Mouse (Mus musculus): ENCODE measurements around the gene Ly6g. TPM values are rescaled to one million over a fixed set of nuclear protein-coding genes. Genes with fewer than 3 reads are reported as not detected.
"Not testable (repeated sequence)": the region's sequence is repeated elsewhere in the genome, so short reads cannot be mapped to it uniquely, and the experiment has no call there.

Gene Ly6g
- not detected in 2 replicates for polyA plus RNA-seq (2016; fragmentation: Nextera tagmentation; extraction: Ambion mirVana)

DNA sequence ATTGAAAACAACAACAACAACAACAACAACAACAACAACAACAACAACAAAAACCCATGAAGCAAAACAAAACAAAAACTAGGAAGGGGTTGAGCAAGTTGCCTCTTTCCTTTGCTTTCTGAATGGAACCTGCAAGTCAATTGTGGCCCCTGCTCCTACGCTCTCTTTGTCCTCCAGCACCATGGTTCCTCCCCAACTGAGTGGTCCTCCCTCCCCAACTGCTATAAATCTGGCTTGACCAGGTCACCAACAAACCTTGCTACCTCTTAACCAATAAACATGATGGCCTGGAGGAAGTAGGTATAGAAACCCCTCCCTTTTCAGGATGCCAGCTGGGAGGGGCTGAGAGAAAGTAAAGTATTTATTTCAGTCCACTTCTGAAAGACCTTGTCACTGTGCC, at the start of gene Ly6g:
Ly6g (plus strand) TSS at position 301 of the 400 bp plus-strand sequence.
- ATAC-seq (ENCODE audit: low FRiP score, low read depth) = no peak
- no peak within 1 kb of the TSS for H3K27ac ChIP-seq

DNA sequence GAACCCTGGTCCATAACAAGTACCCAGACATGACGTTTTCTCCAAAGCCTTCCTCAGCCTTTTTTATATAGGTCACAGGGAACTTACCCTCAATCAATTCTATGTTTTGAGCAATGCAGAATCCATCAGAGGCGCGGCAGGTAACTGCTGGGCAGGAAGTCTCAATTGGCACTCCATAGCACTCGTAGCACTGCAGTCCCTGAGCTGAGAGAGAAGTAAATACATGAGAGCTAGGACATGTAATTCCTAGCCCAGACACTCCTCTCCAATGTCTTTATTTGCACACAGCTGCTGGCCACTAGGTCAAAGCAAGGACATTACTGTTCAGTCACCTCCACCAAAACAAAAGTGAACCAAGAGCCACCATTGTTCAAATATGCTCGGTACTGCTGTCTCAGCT, 44.6 kb upstream of the Ly6g start:
- H3K36me3 ChIP-seq; H3K9ac ChIP-seq; ATAC-seq (ENCODE audit: low FRiP score, low read depth); H3K4me1 ChIP-seq; H3K9me3 ChIP-seq; H3K4me3 ChIP-seq; H3K27me3 ChIP-seq (replicated peaks); H3K27ac ChIP-seq; H3K4me2 ChIP-seq (replicated peaks): not testable (repeated sequence)
- WGBS = 84% methylated on average over 2 of the region's 5 CpGs

More for the DNA sequence above, at the start of gene Ly6g:
- H3K4me3 ChIP-seq = no peak within 1 kb of the TSS
- no peaks in the 10 kb centered on the region for H3K9me3 ChIP-seq
- no peak within 1 kb of the TSS for H3K9ac ChIP-seq
- H3K4me2 ChIP-seq (replicated peaks) = no peak within 1 kb of the TSS
- WGBS = 83% methylated on average over 1 of the region's 1 CpGs
- H3K4me1 ChIP-seq = no peaks in the 10 kb centered on the region
- H3K27me3 ChIP-seq (replicated peaks) = no peaks in the 10 kb centered on the region
- H3K36me3 ChIP-seq = no peaks in the 10 kb centered on the region

DNA sequence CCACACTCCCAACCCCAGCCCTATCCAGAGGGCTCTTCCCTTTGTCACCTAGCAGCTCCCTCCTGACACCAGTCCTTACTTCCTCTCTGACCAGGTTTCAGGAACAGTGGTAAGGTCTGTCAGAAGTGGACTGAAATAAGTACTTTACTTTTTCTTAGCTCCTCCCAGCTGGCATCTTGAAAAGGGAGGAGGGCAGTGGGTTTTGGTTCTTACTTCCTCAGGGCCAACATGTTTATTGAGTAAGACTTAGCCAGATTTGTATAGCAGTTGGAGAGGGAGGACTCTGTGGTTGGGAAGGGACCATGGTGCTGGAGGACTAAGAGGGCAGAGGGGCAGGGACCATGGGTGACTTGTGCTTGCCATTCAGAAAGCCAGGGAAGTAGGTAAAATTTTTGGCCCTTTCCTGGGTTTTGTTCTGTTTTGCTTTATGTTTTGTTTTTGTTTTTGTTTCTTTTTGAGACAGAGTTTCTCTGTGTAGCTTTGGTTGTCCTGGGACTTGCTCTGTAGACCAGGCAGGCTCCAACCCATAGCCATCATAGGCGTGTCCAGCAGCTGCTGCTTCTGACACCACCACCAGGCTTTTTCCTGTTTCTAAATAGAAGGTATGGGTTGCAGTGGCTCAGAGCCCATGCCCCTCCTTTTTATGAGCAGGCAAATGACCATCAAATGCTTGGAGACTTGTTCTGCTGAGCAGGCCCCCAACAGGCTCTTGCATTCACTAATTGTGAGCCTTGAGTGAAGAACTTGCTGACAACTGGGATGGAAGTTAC, 43.0 kb upstream of the Ly6g start, which contains the start of gene Ly6c2:
Ly6c2 (minus strand) TSS at position 110 of the 770 bp plus-strand sequence.
- not testable (repeated sequence) for H3K9ac ChIP-seq; H3K36me3 ChIP-seq; H3K4me2 ChIP-seq (replicated peaks); H3K27me3 ChIP-seq (replicated peaks); H3K4me1 ChIP-seq; H3K27ac ChIP-seq; H3K4me3 ChIP-seq; ATAC-seq (ENCODE audit: low FRiP score, low read depth); H3K9me3 ChIP-seq
- WGBS = 56% methylated on average over 1 of the region's 1 CpGs

DNA sequence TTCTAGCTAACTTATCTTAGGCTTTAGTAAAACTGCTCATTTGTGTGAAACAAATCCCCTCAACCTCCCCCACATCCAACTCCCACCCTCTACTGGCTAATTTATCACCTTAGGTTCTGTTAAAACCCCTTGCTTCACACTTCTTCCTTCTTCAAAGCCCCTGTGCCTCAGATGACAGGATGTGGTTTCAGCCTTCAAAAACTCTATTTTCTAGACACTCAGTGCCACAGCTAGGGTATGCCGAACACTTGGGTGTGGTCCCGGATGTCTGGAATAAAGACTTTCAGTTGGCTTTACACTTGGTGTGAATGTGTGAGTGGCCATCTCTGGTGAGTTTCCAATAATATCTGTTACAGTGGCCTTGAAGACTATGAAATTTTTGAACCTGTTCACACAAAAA, 38.5 kb upstream of the Ly6g start:
- no peaks in the 10 kb centered on the region for H3K36me3 ChIP-seq
- ATAC-seq (ENCODE audit: low FRiP score, low read depth) = no peak
- no peak overlapping the region for H3K4me3 ChIP-seq
- no peak overlapping the region for H3K27ac ChIP-seq
- no peaks in the 10 kb centered on the region for H3K27me3 ChIP-seq (replicated peaks)
- H3K4me1 ChIP-seq = no peaks in the 10 kb centered on the region
- H3K9ac ChIP-seq = no peak overlapping the region
- H3K4me2 ChIP-seq (replicated peaks) = no peak overlapping the region
- H3K9me3 ChIP-seq = no peaks in the 10 kb centered on the region
- 79% methylated on average over 2 of the region's 2 CpGs for WGBS

DNA sequence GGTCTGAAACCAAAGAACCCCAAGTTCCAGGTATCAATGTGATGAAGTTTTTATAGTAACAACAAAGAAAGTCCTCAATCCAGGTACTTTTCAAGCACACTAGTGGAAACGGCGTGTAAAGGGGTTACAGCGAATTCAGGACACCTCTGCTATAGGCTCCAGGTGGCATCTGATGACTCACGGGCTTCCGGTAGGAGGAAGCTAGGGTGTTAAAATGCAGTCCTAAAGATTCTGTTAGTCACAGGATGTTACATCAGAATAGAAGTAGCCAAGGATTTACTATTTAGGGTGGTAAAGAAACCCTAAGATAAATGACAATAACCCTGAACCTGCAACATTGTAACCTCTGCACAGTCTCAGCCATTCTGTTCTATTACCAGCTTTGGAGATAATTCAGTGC, 37.6 kb upstream of the Ly6g start:
- H3K4me3 ChIP-seq; H3K36me3 ChIP-seq; H3K27ac ChIP-seq; H3K9ac ChIP-seq; H3K4me1 ChIP-seq; H3K4me2 ChIP-seq (replicated peaks); ATAC-seq (ENCODE audit: low FRiP score, low read depth); H3K9me3 ChIP-seq; H3K27me3 ChIP-seq (replicated peaks): not testable (repeated sequence)
- 91% methylated on average over 5 of the region's 5 CpGs for WGBS

DNA sequence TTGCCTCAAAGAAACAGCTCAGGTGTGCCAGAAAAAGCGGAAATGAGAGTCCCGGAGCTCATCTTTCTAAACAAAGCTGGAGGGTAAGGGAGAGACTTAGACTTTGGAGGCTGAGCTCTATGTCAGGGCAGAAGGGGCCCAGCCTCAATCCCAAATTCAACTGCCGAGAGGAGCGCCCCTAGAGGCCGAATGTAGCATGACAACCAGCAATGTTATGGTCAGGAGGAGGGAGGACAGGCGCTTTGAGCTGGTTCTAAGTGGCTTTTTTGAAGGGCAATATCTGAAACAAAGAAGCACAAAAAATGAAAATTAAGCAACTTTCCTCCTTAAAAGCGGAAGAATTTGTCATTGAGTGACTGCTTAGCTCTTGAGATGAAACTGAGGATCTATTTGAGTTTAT, 36.3 kb upstream of the Ly6g start:
- H3K36me3 ChIP-seq; H3K4me2 ChIP-seq (replicated peaks); H3K27me3 ChIP-seq (replicated peaks); H3K27ac ChIP-seq; H3K4me1 ChIP-seq; ATAC-seq (ENCODE audit: low FRiP score, low read depth); H3K9me3 ChIP-seq; H3K4me3 ChIP-seq; H3K9ac ChIP-seq: not testable (repeated sequence)
- WGBS = 24% methylated on average over 6 of the region's 7 CpGs

DNA sequence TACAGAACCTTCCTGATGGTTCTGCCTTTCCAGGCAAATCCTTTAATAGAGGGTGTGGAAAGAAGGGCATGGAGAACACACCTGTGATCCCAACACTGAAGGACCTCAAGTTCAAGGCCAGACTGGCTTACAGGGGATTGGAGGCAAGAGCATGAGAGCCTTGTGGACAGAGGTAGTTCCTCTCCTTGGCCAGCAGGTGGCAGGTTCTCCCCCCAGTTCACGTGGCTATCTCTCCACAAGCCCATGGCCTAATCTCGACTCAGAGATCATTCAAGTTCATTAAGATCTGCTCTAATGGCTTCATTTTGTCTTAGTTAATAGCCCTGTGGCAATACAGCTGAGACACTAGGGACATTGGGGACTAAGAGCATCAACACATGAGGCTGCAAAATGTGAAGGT, 35.0 kb upstream of the Ly6g start:
- 19% methylated on average over 2 of the region's 2 CpGs for WGBS
- no peak overlapping the region for H3K4me3 ChIP-seq
- H3K27ac ChIP-seq = no peak overlapping the region
- no peak overlapping the region for H3K4me2 ChIP-seq (replicated peaks)
- no peak for ATAC-seq (ENCODE audit: low FRiP score, low read depth)
- H3K9me3 ChIP-seq = no peaks in the 10 kb centered on the region
- H3K9ac ChIP-seq = no peak overlapping the region
- H3K27me3 ChIP-seq (replicated peaks) = no peaks in the 10 kb centered on the region
- no peaks in the 10 kb centered on the region for H3K36me3 ChIP-seq
- no peaks in the 10 kb centered on the region for H3K4me1 ChIP-seq

DNA sequence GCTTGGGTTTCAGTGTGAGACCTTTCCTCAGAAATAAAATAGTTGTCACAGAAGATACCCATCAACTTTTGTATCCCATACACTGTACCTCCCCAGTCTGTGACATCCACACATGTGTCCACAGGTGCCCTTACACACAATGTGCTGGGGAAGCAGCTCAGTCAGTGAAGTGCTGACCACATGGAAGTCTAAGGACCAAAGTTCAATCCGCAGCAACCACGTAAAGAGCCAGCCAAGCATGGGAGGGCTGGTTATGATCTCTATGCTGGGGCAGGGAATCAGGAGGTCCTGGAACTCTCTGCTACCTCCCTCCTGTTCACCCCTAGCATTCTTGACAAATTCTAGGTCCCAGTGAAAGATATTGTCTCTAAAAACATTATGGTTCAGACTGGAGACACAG, 22.7 kb upstream of the Ly6g start:
- not testable (repeated sequence) for H3K4me2 ChIP-seq (replicated peaks); H3K27ac ChIP-seq; H3K4me3 ChIP-seq; H3K4me1 ChIP-seq; H3K36me3 ChIP-seq; ATAC-seq (ENCODE audit: low FRiP score, low read depth); H3K9ac ChIP-seq; H3K27me3 ChIP-seq (replicated peaks); H3K9me3 ChIP-seq
- 91% methylated on average over 2 of the region's 2 CpGs for WGBS

DNA sequence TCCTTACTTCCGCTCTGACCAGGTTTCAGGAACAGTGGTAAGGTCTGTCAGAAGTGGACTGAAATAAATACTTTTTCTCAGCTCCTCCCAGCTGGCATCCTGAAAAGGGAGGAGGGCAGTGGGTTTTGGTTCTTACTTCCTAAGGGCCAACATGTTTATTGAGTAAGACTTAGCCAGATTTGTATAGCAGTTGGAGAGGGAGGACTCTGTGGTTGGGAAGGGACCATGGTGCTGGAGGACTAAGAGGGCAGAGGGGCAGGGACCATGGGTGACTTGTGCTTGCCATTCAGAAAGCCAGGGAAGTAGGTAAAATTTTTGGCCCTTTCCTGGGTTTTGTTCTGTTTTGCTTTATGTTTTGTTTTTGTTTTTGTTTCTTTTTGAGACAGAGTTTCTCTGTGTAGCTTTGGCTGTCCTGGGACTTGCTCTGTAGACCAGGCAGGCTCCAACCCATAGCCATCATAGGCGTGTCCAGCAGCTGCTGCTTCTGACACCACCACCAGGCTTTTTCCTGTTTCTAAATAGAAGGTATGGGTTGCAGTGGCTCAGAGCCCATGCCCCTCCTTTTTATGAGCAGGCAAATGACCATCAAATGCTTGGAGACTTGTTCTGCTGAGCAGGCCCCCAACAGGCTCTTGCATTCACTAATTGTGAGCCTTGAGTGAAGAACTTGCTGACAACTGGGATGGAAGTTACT, 19.8 kb upstream of the Ly6g start:
- not testable (repeated sequence) for H3K27ac ChIP-seq; H3K27me3 ChIP-seq (replicated peaks); H3K36me3 ChIP-seq; H3K4me1 ChIP-seq; H3K9me3 ChIP-seq; ATAC-seq (ENCODE audit: low FRiP score, low read depth); H3K4me2 ChIP-seq (replicated peaks); H3K4me3 ChIP-seq; H3K9ac ChIP-seq
- WGBS = 69% methylated on average over 2 of the region's 2 CpGs

DNA sequence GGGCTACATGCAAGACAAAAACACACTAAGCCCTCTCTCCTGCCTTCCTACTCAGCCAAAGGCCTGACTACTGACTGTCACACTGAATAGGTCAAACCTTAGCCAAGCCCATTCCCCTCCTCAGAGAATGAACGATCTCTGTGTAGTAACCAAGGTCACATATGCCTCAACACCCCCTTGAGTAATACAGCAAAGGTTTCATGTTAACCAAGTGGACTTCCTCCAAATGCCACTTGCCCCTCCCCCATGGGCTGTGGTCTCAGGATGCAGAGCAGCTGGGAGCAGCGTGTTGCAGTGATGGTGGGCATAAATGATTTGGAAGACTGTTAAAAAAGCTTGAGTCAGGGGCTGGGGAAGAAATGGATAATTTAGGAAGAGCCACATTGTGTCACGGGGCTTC, 17.3 kb upstream of the Ly6g start:
- not testable (repeated sequence) for H3K9ac ChIP-seq; H3K4me2 ChIP-seq (replicated peaks); H3K36me3 ChIP-seq; H3K4me1 ChIP-seq; H3K27ac ChIP-seq; H3K9me3 ChIP-seq; H3K27me3 ChIP-seq (replicated peaks); H3K4me3 ChIP-seq; ATAC-seq (ENCODE audit: low FRiP score, low read depth)
- 74% methylated on average over 3 of the region's 3 CpGs for WGBS

DNA sequence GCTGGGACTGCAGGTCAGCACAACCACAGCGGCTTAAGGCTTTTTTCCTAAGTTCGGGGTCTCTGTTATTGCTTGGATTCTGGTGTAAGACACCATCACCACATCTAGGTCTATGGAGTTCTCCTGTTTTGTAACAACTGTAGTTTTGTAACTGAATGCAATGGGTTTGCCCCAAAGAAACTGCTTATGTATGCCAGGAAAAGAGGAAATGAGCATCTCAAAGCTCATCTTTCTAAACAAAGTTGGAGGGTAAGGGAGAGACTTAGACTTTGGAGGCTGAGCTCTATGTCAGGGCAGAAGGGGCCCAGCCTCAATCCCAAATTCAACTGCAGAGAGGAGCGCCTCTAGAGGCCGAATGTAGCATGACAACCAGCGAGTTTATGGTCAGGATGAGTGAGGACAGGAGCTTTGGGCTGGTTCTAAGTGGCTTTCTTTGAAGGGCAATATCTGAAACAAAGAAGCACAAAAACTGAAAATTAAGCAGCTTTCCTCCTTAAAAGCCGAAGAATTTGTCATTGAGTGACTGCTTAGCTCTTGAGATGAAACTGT, 13.2 kb upstream of the Ly6g start:
- H3K9me3 ChIP-seq; H3K4me1 ChIP-seq; ATAC-seq (ENCODE audit: low FRiP score, low read depth); H3K27me3 ChIP-seq (replicated peaks); H3K4me3 ChIP-seq; H3K9ac ChIP-seq; H3K27ac ChIP-seq; H3K4me2 ChIP-seq (replicated peaks); H3K36me3 ChIP-seq: not testable (repeated sequence)
- WGBS = 47% methylated on average over 6 of the region's 6 CpGs

DNA sequence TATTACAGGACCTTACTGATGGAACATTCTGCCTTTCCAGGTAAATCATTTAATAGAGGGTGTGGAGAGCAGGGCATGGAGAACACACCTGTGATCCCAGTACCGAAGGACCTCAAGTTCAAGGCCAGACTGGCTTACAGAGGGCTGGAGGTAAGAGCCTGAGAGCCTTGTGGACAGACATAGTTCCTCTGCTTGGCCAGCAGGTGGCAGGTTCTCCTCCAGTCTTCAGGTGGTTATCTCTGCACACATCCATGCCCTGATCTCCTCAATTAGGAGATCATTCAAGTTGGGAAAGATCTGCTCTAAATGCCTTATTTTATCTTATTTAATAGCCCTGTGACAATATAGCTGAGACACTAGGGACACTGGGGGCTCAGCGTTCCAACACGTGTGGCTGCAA, 11.3 kb upstream of the Ly6g start:
- Histone ChIP-seq H3K36me3 (no peaks in the 10 kb centered on the region), H3K4me1 (no peaks in the 10 kb centered on the region), H3K9ac (no peak overlapping the region), H3K9me3 (no peaks in the 10 kb centered on the region), H3K4me3 (no peak overlapping the region), H3K27me3 (replicated peaks) (no peaks in the 10 kb centered on the region), H3K27ac (no peak overlapping the region), H3K4me2 (replicated peaks) (no peak overlapping the region)
- 73% methylated on average over 3 of the region's 3 CpGs for WGBS
- ATAC-seq (ENCODE audit: low FRiP score, low read depth) = no peak

DNA sequence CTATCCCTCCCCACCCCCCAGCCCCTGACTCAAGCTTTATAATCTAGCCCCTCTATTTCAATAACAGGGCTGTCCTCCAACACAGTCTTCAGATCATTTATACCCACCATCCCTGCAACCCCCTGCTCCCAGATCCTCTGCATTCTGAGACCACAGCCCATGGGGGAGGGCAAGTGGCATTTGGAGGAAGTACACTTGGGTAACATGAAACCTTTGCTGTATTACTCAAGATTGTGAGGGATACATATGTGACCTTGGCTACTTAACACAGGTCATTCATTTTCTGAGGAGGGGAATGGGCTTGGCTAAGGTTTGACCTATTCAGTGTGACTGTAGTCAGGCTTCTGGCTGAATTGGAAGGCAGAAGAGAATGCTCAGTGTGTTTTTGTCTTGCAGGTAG, 2.0 kb upstream of the Ly6g start:
- H3K4me3 ChIP-seq = no peak overlapping the region
- no peaks in the 10 kb centered on the region for H3K9me3 ChIP-seq
- H3K27ac ChIP-seq = no peak overlapping the region
- no peaks in the 10 kb centered on the region for H3K4me1 ChIP-seq
- ATAC-seq (ENCODE audit: low FRiP score, low read depth) = no peak
- no peak overlapping the region for H3K4me2 ChIP-seq (replicated peaks)
- H3K27me3 ChIP-seq (replicated peaks) = no peaks in the 10 kb centered on the region
- H3K36me3 ChIP-seq = no peaks in the 10 kb centered on the region
- no peak overlapping the region for H3K9ac ChIP-seq

All from neural tube, embryonic 12.5 days (tissue).